Mouse (Mus musculus) A20 (cell line): ENCODE measurements around the gene Trim13.
"Not testable (repeated sequence)": the region's sequence is repeated elsewhere in the genome, so short reads cannot be mapped to it uniquely, and the experiment has no call there.

Experiments used
- DNase-seq: peaks from one replicate; pipeline ENCODE4 v3.0.0-alpha.2; 2011; ENCODE audit warnings: low read depth, low spot score

Gene Trim13

GRCm38 (mm10) chr14:61597968-61598367 is at the start of gene Trim13:
Gene Trim13, plus strand, starts transcription at chr14:61598247.
- no peak for DNase-seq

GRCm38 (mm10) chr14:61548614-61549013 is 49.4 kb upstream of the Trim13 start:
- DNase-seq = no peak

GRCm38 (mm10) chr14:61555931-61556288 is 42.1 kb upstream of the Trim13 start:
- DNase-seq = no peak

- DNase-seq = peak; percentile 100
These were observed 41.5 kb upstream of the Trim13 start, which contains the start of gene Spryd7 for GRCm38 (mm10) chr14:61556289-61557147. Gene Spryd7, minus strand, starts transcription at chr14:61556886.

GRCm38 (mm10) chr14:61558901-61559300 is 39.1 kb upstream of the Trim13 start:
- DNase-seq = no peak

GRCm38 (mm10) chr14:61559856-61560255 is 38.2 kb upstream of the Trim13 start:
- DNase-seq = no peak

- not testable (repeated sequence) for DNase-seq
These were observed 31.8 kb upstream of the Trim13 start for GRCm38 (mm10) chr14:61566211-61566610.

GRCm38 (mm10) chr14:61569344-61569743 is 28.7 kb upstream of the Trim13 start:
- no peak for DNase-seq

GRCm38 (mm10) chr14:61571366-61571765 is 26.7 kb upstream of the Trim13 start:
- peak; percentile 84 for DNase-seq

GRCm38 (mm10) chr14:61572131-61572530 is 25.9 kb upstream of the Trim13 start:
- no peak for DNase-seq

- DNase-seq = no peak
These were observed 23.0 kb upstream of the Trim13 start for GRCm38 (mm10) chr14:61575066-61575465.

- DNase-seq = no peak
These were observed 22.1 kb upstream of the Trim13 start for GRCm38 (mm10) chr14:61575941-61576340.

- DNase-seq = no peak
These were observed 8.6 kb upstream of the Trim13 start for GRCm38 (mm10) chr14:61589288-61590065.

GRCm38 (mm10) chr14:61596719-61597426 is 1.2 kb upstream of the Trim13 start:
- no peak for DNase-seq

- DNase-seq = peak; percentile 90
These were observed 1.2 kb downstream of the Trim13 start for GRCm38 (mm10) chr14:61599057-61599806.

- DNase-seq = no peak
These were observed 3.3 kb downstream of the Trim13 start for GRCm38 (mm10) chr14:61601348-61601747.

- no peak for DNase-seq
These were observed 5.2 kb downstream of the Trim13 start for GRCm38 (mm10) chr14:61603069-61603755.

- no peak for DNase-seq
These were observed 6.0 kb downstream of the Trim13 start for GRCm38 (mm10) chr14:61604081-61604480.

GRCm38 (mm10) chr14:61606088-61606487 is 8.0 kb downstream of the Trim13 start:
- not testable (repeated sequence) for DNase-seq

GRCm38 (mm10) chr14:61607157-61607556 is 9.1 kb downstream of the Trim13 start, which contains the start of gene Kcnrg:
Gene Kcnrg, plus strand, starts transcription at chr14:61607457.
- no peak for DNase-seq

GRCm38 (mm10) chr14:61611766-61612165 is 13.7 kb downstream of the Trim13 start:
- no peak for DNase-seq
